Mouse (Mus musculus): Measurements from ENCODE around the gene Nlrc4. TPM values are rescaled to one million over a fixed set of nuclear protein-coding genes. Genes with fewer than 3 reads are reported as not detected.

Nlrc4 gene
- total RNA-seq, 1 experiment: 2.4 TPM

DNA sequence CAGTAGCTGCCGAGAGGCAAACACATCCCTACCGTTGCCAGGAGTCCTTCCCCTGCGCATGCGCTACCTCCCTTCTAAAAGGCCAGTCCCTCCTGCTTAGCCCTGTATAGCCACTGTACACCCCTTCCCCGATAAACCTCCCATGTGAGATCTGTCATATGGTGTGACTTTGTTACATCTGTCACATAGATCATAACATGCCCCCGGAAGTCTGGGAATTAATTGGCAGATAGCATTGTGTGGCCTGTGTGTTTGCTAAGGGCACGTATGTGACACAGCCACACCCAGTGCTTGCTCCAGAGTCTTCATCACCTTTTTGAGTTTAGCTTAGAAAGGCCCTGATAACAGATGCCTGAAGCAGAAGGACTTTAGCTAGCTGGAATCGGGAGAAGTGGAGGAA, 28.9 kb downstream of the Nlrc4 start:
- Histone ChIP-seq H3K36me3 (ENCODE audit: control insufficient read depth, insufficient read depth, low read length, poor library complexity, severe bottlenecking) (no peaks in the 10 kb centered on the region; the same call in 1 of the 2 replicates), H3K27ac (ENCODE audit: insufficient read depth, low read depth, low read length, poor library complexity, severe bottlenecking) (no peak overlapping the region), H3K9ac (ENCODE audit: insufficient read depth, low read depth, low read length, poor library complexity, severe bottlenecking) (no peak overlapping the region), H3K9me3 (ENCODE audit: control insufficient read depth, insufficient read depth, low read depth, low read length) (no peaks in the 10 kb centered on the region), H3K4me1 (ENCODE audit: control insufficient read depth in 2 of 2, insufficient read depth in 2 of 2, low read length in 2 of 2, poor library complexity in 1 of 2) (peaks cover 0 to 13% of the 10 kb centered on the region in 2 experiments; a peak in 1 of 4 replicates), H3K4me3 (ENCODE audit: insufficient read depth in 1 of 2, low read depth in 1 of 2, low read length in 2 of 2, poor library complexity in 1 of 2, severe bottlenecking in 1 of 2) (no peak overlapping the region)
- DNase-seq (ENCODE audit: low read depth, low spot score): no peak
- in situ Hi-C loops (cut with MboI; ENCODE audit: low sequenced_read_pairs in 2 of 2, unreplicated experiment in 2 of 2): no loop called here
- no peak for TF ChIP-seq CHD2 (IDR thresholded peaks at IDR 0.05; ENCODE audit: low read depth, low read length)
- TF ChIP-seq MAFK (IDR thresholded peaks at IDR 0.05; ENCODE audit: insufficient read depth, low read depth, low read length): no peak
- no peak for TF ChIP-seq HCFC1 (IDR thresholded peaks at IDR 0.05; ENCODE audit: borderline replicate concordance, insufficient read depth, low read length)
- TF ChIP-seq ZC3H11A (IDR thresholded peaks at IDR 0.05; ENCODE audit: borderline replicate concordance, low read depth, low read length): no peak
- TF ChIP-seq ZNF384 (IDR thresholded peaks at IDR 0.05; ENCODE audit: low read depth, low read length): no peak

DNA sequence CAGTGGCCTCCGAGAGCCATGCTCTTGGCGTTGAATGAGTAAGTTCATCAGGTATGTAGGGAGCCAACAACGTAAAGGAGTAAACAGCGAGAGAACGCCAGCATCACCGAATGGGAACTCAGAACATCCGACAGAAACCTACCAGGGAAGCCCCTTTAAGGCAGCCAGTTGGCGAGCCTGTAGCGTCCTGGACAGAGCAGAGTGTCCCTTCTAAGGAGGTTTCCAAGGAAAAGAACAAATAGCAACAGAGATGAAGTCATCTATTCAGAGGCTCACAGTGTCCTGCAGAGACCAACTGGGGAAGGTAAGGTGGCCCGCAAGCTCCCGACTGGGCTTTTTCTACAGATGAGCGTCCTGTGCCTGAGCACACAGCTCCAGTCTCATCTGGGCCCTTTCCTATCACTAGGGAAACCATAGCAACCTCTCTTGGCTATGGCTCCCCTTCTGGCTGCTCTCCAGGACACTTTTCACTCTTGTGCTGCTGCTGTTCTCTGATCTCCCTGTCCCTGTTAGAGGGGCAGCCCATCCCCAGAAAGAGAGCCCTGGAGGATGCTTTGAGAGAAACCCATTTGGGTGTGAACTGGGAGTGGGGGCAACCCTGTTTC, 34.4 kb downstream of the Nlrc4 start:
- Histone ChIP-seq H3K27ac (ENCODE audit: insufficient read depth, low read depth, low read length, poor library complexity, severe bottlenecking) (no peak overlapping the region), H3K9ac (ENCODE audit: insufficient read depth, low read depth, low read length, poor library complexity, severe bottlenecking) (no peak overlapping the region), H3K4me1 (ENCODE audit: control insufficient read depth in 2 of 2, insufficient read depth in 2 of 2, low read length in 2 of 2, poor library complexity in 1 of 2) (no peaks in the 10 kb centered on the region; a peak in 1 of 4 replicates), H3K9me3 (ENCODE audit: control insufficient read depth, insufficient read depth, low read depth, low read length) (no peaks in the 10 kb centered on the region), H3K4me3 (ENCODE audit: insufficient read depth in 1 of 2, low read depth in 1 of 2, low read length in 2 of 2, poor library complexity in 1 of 2, severe bottlenecking in 1 of 2) (no peak overlapping the region), H3K36me3 (ENCODE audit: control insufficient read depth, insufficient read depth, low read length, poor library complexity, severe bottlenecking) (peaks cover 14% of the 10 kb centered on the region)
- no peak for DNase-seq (ENCODE audit: low read depth, low spot score)
- in situ Hi-C loops (cut with MboI; ENCODE audit: low sequenced_read_pairs in 2 of 2, unreplicated experiment in 2 of 2): no loop called here
- TF ChIP-seq MAFK (IDR thresholded peaks at IDR 0.05; ENCODE audit: insufficient read depth, low read depth, low read length) (no peak), CHD2 (IDR thresholded peaks at IDR 0.05; ENCODE audit: low read depth, low read length) (no peak), ZC3H11A (IDR thresholded peaks at IDR 0.05; ENCODE audit: borderline replicate concordance, low read depth, low read length) (no peak), ZNF384 (IDR thresholded peaks at IDR 0.05; ENCODE audit: low read depth, low read length) (no peak), HCFC1 (IDR thresholded peaks at IDR 0.05; ENCODE audit: borderline replicate concordance, insufficient read depth, low read length) (no peak)

DNA sequence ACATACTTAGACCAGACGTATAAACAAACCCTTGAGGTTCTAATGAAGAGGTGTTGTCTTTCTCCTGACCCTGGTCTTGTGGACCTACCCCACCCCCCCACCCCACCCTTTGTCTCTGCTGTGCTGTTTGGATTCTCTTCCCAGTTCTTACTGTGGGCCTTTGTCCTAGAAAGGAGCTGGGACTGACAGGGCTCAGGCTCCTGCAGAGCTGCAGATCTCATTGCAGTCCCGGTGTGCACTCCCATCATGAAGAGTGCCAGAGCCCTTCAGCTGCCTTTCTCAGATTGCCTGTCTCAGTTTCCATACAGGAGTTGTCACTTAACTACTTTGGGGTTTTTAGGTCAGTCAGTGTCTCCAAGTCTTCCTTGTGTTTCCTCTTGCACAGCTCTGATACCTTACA, 38.3 kb downstream of the Nlrc4 start:
- peaks cover 2 to 3% of the 10 kb centered on the region in 2 experiments; a peak in 2 of 4 replicates for H3K4me1 ChIP-seq (ENCODE audit: control insufficient read depth in 2 of 2, insufficient read depth in 2 of 2, low read length in 2 of 2, poor library complexity in 1 of 2)
- no peak overlapping the region for H3K4me3 ChIP-seq (ENCODE audit: insufficient read depth in 1 of 2, low read depth in 1 of 2, low read length in 2 of 2, poor library complexity in 1 of 2, severe bottlenecking in 1 of 2)
- no peak for DNase-seq (ENCODE audit: low read depth, low spot score)
- TF ChIP-seq HCFC1 (IDR thresholded peaks at IDR 0.05; ENCODE audit: borderline replicate concordance, insufficient read depth, low read length): no peak
- TF ChIP-seq CHD2 (IDR thresholded peaks at IDR 0.05; ENCODE audit: low read depth, low read length): no peak
- no peak for TF ChIP-seq MAFK (IDR thresholded peaks at IDR 0.05; ENCODE audit: insufficient read depth, low read depth, low read length)
- TF ChIP-seq ZC3H11A (IDR thresholded peaks at IDR 0.05; ENCODE audit: borderline replicate concordance, low read depth, low read length): no peak
- TF ChIP-seq ZNF384 (IDR thresholded peaks at IDR 0.05; ENCODE audit: low read depth, low read length): no peak
- no peaks in the 10 kb centered on the region for H3K9me3 ChIP-seq (ENCODE audit: control insufficient read depth, insufficient read depth, low read depth, low read length)
- H3K27ac ChIP-seq (ENCODE audit: insufficient read depth, low read depth, low read length, poor library complexity, severe bottlenecking): no peak overlapping the region; the same call in 1 of the 2 replicates
- H3K36me3 ChIP-seq (ENCODE audit: control insufficient read depth, insufficient read depth, low read length, poor library complexity, severe bottlenecking): peaks cover 16% of the 10 kb centered on the region
- no peak overlapping the region for H3K9ac ChIP-seq (ENCODE audit: insufficient read depth, low read depth, low read length, poor library complexity, severe bottlenecking)
- in situ Hi-C loops (cut with MboI; ENCODE audit: low sequenced_read_pairs in 2 of 2, unreplicated experiment in 2 of 2): no loop called here

DNA sequence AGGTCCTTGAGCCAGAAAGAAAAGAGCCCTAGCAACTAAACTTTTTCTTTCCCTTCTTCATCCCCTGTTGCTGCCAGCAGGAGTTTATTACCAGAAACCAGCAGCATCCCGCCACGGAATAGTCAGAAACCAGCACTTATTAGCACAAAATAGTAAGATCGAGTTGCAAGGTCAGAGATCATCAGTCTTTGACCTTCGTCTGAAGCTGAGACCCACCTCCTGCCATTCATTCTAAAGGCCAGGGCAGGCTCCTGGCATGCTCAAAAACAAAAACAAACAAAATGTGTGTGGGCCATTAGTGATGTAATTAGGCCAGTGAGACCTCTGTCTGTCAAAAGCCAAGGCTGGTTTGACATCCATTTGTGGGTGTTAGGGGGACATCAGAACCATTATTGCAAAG, 40.8 kb downstream of the Nlrc4 start:
- in situ Hi-C loops (cut with MboI; ENCODE audit: low sequenced_read_pairs in 2 of 2, unreplicated experiment in 2 of 2): no loop called here
- Histone ChIP-seq H3K9me3 (ENCODE audit: control insufficient read depth, insufficient read depth, low read depth, low read length) (no peaks in the 10 kb centered on the region), H3K4me1 (ENCODE audit: control insufficient read depth in 2 of 2, insufficient read depth in 2 of 2, low read length in 2 of 2, poor library complexity in 1 of 2) (peaks cover 2 to 7% of the 10 kb centered on the region in 2 experiments; a peak in 2 of 4 replicates), H3K27ac (ENCODE audit: insufficient read depth, low read depth, low read length, poor library complexity, severe bottlenecking) (peak overlapping the region; percentile 25), H3K9ac (ENCODE audit: insufficient read depth, low read depth, low read length, poor library complexity, severe bottlenecking) (no peak overlapping the region), H3K36me3 (ENCODE audit: control insufficient read depth, insufficient read depth, low read length, poor library complexity, severe bottlenecking) (peaks cover 12% of the 10 kb centered on the region), H3K4me3 (ENCODE audit: insufficient read depth in 1 of 2, low read depth in 1 of 2, low read length in 2 of 2, poor library complexity in 1 of 2, severe bottlenecking in 1 of 2) (no peak overlapping the region)
- TF ChIP-seq MAFK (IDR thresholded peaks at IDR 0.05; ENCODE audit: insufficient read depth, low read depth, low read length) (no peak), HCFC1 (IDR thresholded peaks at IDR 0.05; ENCODE audit: borderline replicate concordance, insufficient read depth, low read length) (no peak), CHD2 (IDR thresholded peaks at IDR 0.05; ENCODE audit: low read depth, low read length) (no peak), ZC3H11A (IDR thresholded peaks at IDR 0.05; ENCODE audit: borderline replicate concordance, low read depth, low read length) (no peak), ZNF384 (IDR thresholded peaks at IDR 0.05; ENCODE audit: low read depth, low read length) (no peak)
- no peak for DNase-seq (ENCODE audit: low read depth, low spot score)

Data from ES-E14 (cell line).